Mouse (Mus musculus) lung, embryonic 14.5 days (tissue): ENCODE results near the gene Arsb. TPM values are rescaled to one million over a fixed set of nuclear protein-coding genes. Genes with fewer than 3 reads are reported as not detected.

Source experiments
- ATAC-seq: fragments of 200-750 bp; cut with Nextera tagmentation; 2 replicates; pipeline ENCODE4 v1.8.0; 2017; ENCODE audit warnings: mild to moderate bottlenecking, moderate TSS enrichment, moderate library complexity; ENCODE audit not compliant: insufficient read depth
- DNase-seq: peaks from one replicate; pipeline ENCODE4 v3.0.0-alpha.2; 2015
- H3K27ac ChIP-seq: fragments of 300-500 bp; sonication (generic); 2 replicates; pipeline ENCODE4 v1.5.1; 2014; ENCODE audit warnings: low read depth, mild to moderate bottlenecking, moderate library complexity
- H3K27me3 ChIP-seq: fragments of 300-500 bp; sonication (generic); 2 replicates; pipeline ENCODE4 v1.6.1; 2014; ENCODE audit warnings: low read length, control low read depth; ENCODE audit not compliant: insufficient read depth
- H3K36me3 ChIP-seq: fragments of 300-500 bp; sonication (generic); 2 replicates; pipeline ENCODE4 v1.6.1; 2014; ENCODE audit warnings: control low read depth; ENCODE audit not compliant: insufficient read depth
- H3K4me1 ChIP-seq: fragments of 300-500 bp; sonication (generic); 2 replicates; pipeline ENCODE4 v1.6.1; 2014; ENCODE audit warnings: antibody characterized with exemption, control low read depth; ENCODE audit not compliant: insufficient read depth
- H3K4me2 ChIP-seq: fragments of 300-500 bp; sonication (generic); 2 replicates; pipeline ENCODE4 v1.6.1; 2014; ENCODE audit warnings: mild to moderate bottlenecking
- H3K4me3 ChIP-seq: fragments of 300-500 bp; sonication (generic); 2 replicates; pipeline ENCODE4 v1.5.1; 2014; ENCODE audit warnings: low read depth, low read length
- H3K9ac ChIP-seq: fragments of 300-500 bp; sonication (generic); 2 replicates; pipeline ENCODE4 v1.6.1; 2014
- H3K9me3 ChIP-seq: fragments of 300-500 bp; sonication (generic); 2 replicates; pipeline ENCODE4 v1.6.1; 2016; ENCODE audit warnings: low read depth, low read length, control low read depth
- CTCF ChIP-seq: IDR thresholded peaks from 2 replicates; pipeline ENCODE4 v1.5.1; 2016; ENCODE audit warnings: antibody characterized with exemption, low read depth
- WGBS: fragments of 180-500 bp; shearing (Covaris S2); extraction: QIAGEN DNeasy Blood & Tissue Kit; methylation state at CpG from one replicate; pipeline ENCODE4 v1.1.7; 2014; 5-methylcytosine and 5-hydroxymethylcytosine counted together
- polyA plus RNA-seq: library from polyadenylated mRNA; unstranded; fragments of >200 nt; fragmentation: Nextera tagmentation; extraction: Ambion mirVana; gene quantifications from 2 replicates; pipeline ENCODE4 v1.2.1, GENCODE M21; 2014

Arsb gene
- polyA plus RNA-seq, 1 experiment from 2014 or later = 20.3 TPM

DNA sequence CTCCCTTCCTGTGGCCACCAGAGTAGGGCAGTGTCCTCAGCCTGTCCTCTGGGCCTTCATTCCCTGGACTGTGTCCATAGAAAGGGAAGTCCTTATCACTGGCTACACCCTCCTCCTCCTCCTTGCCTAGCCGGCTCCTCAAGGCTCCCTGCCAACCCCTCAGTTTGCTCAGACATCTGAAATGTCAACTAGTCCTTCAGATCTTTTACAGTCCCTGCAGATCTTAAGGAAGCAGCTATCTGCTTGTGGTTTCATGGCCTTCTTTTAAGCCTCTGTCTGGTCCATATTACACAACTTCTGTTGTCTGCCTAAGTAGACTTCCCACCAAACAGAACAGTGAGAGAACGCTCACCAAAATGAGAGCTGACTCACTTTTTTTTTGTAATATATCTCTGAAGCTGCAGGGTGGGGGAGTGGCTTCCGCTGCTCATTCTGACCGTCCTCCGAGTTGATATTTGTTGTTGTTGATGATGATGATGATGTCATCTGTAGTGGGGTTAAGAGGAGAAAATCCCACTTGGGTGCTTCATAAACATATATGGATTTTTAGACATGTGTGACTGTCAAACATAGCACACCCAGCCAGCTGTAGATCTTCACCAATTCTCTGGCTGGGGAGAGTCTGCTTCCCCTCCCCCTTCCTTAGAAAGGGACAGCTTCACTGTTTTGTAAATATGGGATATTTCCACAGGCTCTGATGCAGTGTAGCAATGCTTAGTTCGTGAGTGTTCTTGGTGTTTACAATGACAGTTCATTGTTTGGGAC lies 168.1 kb downstream of the Arsb start:
- H3K36me3 ChIP-seq = no peaks in the 10 kb centered on the region
- H3K4me2 ChIP-seq = peak overlapping the region; percentile 7; the same call in 1 of the 2 replicates
- ATAC-seq = peak; percentile 84
- TF ChIP-seq CTCF = peak; percentile 11
- 22% methylated on average over 6 of the region's 6 CpGs for WGBS
- peak overlapping the region; percentile 94 for H3K27ac ChIP-seq
- DNase-seq = peak; percentile 90
- H3K9ac ChIP-seq = no peak overlapping the region
- H3K4me3 ChIP-seq = no peak overlapping the region
- H3K9me3 ChIP-seq = no peaks in the 10 kb centered on the region
- no peaks in the 10 kb centered on the region for H3K27me3 ChIP-seq
- peaks cover 28% of the 10 kb centered on the region for H3K4me1 ChIP-seq

DNA sequence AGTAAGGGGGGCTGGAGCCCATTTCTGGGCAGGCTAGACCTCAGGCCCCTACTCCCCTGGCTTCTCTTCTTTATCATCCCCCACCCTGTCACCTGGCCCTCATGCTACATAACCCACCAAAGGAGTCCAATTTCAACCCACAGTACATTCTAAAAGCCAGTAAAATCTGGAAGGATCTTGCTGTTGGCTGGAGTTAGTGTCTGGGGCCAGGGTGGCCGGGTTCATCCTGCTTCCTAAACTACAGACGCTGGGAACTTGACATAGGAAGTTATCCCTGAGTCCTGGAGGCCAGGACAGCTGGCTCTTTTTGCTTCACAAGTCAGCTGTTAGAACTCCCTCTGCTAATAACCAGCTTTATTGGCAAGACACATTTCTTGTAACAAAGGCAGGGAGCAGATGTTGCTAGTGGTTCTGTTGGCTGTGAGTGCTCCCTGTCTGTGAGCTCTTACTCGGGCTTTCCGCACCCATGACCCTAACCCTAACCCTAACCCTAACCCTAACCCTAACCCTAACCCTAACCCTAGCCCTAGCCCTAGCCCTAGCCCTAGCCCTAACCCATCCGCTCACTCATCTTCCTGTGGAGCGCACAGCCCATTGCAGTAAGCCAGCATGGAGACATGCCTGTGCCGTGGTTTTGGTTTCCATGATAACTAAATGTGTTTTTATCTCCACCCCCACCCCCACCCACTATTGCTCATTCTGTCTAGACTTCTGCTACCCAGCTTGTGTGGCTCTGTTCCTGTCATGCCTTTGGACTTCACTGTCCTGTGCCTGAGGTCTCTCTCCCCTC lies 169.5 kb downstream of the Arsb start:
- H3K27ac ChIP-seq = peak overlapping the region; percentile 94
- peak overlapping the region; percentile 1; the same call in 1 of the 2 replicates for H3K9ac ChIP-seq
- DNase-seq = peak; percentile 96
- no peak overlapping the region for H3K4me3 ChIP-seq
- peak; percentile 77 for ATAC-seq
- 32% methylated on average over 7 of the region's 7 CpGs for WGBS
- peak overlapping the region; percentile 7 for H3K4me2 ChIP-seq
- no peaks in the 10 kb centered on the region for H3K36me3 ChIP-seq
- no peaks in the 10 kb centered on the region for H3K27me3 ChIP-seq
- H3K4me1 ChIP-seq = peaks cover 28% of the 10 kb centered on the region
- no peak for TF ChIP-seq CTCF
- no peaks in the 10 kb centered on the region for H3K9me3 ChIP-seq

DNA sequence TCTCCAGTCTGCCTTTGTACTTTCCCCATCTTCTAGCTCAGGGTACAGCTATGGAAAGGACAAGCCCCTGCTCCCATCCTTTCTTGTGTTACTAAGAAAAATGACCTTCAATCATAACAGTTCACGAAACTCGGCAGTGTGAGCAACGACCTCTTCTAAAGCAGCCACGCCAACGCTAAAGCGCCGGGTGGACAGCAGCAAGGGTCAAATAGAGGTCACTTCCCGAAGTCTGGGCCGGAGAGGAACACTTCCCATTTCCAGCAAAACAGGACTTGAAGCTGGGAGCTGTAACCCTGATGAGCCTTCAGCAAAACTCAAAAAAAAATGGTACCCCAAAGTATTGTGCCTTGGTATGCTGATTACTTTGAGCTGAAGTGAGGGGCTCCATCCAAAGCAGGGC lies 179.6 kb downstream of the Arsb start:
- DNase-seq (peak; percentile 63), ATAC-seq (no peak; the same call in 1 of the 2 replicates)
- TF ChIP-seq CTCF = no peak
- H3K4me2 ChIP-seq = no peak overlapping the region
- peaks cover 10% of the 10 kb centered on the region for H3K4me1 ChIP-seq
- WGBS = 5% methylated on average over 9 of the region's 9 CpGs
- H3K27me3 ChIP-seq = no peaks in the 10 kb centered on the region
- H3K36me3 ChIP-seq = no peaks in the 10 kb centered on the region
- no peaks in the 10 kb centered on the region for H3K9me3 ChIP-seq
- H3K27ac ChIP-seq = no peak overlapping the region
- H3K4me3 ChIP-seq = no peak overlapping the region
- no peak overlapping the region for H3K9ac ChIP-seq

DNA sequence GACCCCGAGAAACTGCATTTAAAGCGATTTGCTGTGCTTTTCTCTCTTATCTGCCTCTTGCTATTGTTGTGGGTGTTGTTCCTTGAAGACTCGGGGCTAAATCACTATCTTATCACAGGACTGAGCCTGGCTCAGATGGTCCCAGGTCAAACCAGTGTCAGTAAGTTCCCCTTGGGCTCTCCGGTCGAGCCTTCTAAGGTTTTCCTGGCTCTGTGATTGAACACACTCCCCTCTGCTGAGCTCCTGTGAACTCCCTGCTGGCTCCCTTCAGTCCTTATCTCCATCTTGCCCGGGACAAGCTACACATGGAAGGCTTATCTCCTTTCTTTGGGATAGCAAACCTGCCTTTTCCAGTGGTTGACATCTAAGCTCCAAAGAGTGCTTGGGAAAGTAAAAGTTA lies 180.1 kb downstream of the Arsb start:
- no peak overlapping the region for H3K9ac ChIP-seq
- WGBS = 28% methylated on average over 6 of the region's 6 CpGs
- H3K27me3 ChIP-seq = no peaks in the 10 kb centered on the region
- H3K4me3 ChIP-seq = no peak overlapping the region
- H3K27ac ChIP-seq = no peak overlapping the region
- H3K9me3 ChIP-seq = no peaks in the 10 kb centered on the region
- no peak for TF ChIP-seq CTCF
- ATAC-seq = no peak
- no peaks in the 10 kb centered on the region for H3K36me3 ChIP-seq
- H3K4me2 ChIP-seq = no peak overlapping the region
- no peak for DNase-seq
- H3K4me1 ChIP-seq = peaks cover 10% of the 10 kb centered on the region

DNA sequence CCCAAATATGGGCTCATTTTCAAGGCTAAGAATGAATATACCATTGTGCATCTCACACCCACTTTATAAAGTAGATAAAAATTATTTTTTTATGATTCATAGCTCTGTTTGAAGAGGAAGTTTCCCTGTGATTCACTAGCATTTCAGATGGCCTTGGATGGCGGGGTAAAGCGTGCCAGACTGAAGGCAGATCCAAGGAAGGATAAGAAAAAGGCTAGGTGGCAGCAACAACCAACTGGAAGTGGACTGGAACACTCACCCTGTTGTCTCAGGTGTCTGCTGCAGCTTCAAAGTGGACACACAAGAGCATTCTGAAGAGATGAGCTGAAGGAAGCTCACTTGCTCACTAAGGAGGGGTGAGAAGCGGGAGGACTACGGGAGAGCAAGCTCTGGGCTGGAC lies 181.0 kb downstream of the Arsb start:
- Histone ChIP-seq H3K4me3 (no peak overlapping the region), H3K4me2 (no peak overlapping the region), H3K27me3 (no peaks in the 10 kb centered on the region), H3K4me1 (peaks cover 10% of the 10 kb centered on the region), H3K36me3 (no peaks in the 10 kb centered on the region), H3K9ac (no peak overlapping the region), H3K9me3 (no peaks in the 10 kb centered on the region), H3K27ac (no peak overlapping the region)
- TF ChIP-seq CTCF = no peak
- WGBS = 73% methylated on average over 4 of the region's 4 CpGs
- ATAC-seq (no peak), DNase-seq (no peak)

DNA sequence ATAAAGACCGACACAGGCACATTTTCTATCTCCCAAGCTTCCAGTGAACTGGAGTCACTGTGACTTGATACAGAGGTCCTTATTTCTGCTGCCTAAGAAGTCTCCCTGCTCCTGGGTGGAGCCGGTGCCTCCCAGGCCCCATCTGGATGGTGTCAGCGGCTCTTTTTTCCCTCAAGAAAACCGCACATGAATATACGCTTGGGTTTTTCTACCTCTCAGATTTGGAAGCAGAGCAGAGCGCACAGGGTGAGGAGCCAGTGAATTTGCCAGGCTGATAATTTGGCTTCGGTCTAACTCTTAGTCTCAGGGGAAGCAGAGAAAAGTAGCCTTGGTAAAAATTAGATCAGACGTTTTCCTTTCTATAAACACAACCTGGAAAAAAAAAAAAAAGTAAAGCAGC lies 186.5 kb downstream of the Arsb start:
- H3K27ac ChIP-seq = no peak overlapping the region
- H3K4me2 ChIP-seq = no peak overlapping the region
- ATAC-seq = no peak
- H3K4me1 ChIP-seq = no peaks in the 10 kb centered on the region
- no peak overlapping the region for H3K9ac ChIP-seq
- WGBS = 62% methylated on average over 8 of the region's 8 CpGs
- DNase-seq = no peak
- H3K27me3 ChIP-seq = no peaks in the 10 kb centered on the region
- no peaks in the 10 kb centered on the region for H3K9me3 ChIP-seq
- H3K36me3 ChIP-seq = no peaks in the 10 kb centered on the region
- TF ChIP-seq CTCF = no peak
- no peak overlapping the region for H3K4me3 ChIP-seq

DNA sequence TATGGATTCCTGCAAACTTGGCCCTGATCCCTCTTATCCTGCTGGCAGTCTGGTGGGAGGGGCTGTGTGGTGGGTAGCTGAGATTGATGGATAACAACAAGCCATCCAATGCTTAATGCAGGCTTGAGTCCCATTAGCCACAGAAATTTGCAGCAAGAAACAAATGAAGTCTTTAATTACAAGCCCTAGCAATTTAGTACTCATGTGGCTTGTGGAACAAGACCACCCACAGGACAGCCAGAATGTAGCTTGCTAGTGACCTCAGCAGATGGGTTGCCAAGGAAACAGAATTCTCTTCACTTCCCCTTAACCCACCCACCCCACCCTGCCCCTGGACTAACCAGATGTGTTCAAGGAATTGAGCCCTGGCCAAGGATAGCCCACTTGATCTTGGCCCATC lies 194.8 kb downstream of the Arsb start:
- Histone ChIP-seq H3K4me3 (no peak overlapping the region), H3K9me3 (no peaks in the 10 kb centered on the region), H3K4me1 (peaks cover 4% of the 10 kb centered on the region; the same call in 1 of the 2 replicates), H3K4me2 (no peak overlapping the region), H3K27me3 (no peaks in the 10 kb centered on the region), H3K36me3 (no peaks in the 10 kb centered on the region), H3K27ac (no peak overlapping the region), H3K9ac (no peak overlapping the region)
- TF ChIP-seq CTCF = no peak
- DNase-seq (no peak), ATAC-seq (peak; percentile 44; the same call in 1 of the 2 replicates)
